Mouse (Mus musculus) kidney, postnatal 0 days (tissue): ENCODE measurements around the gene Ttc16. TPM values are rescaled to one million over a fixed set of nuclear protein-coding genes. Genes with fewer than 3 reads are reported as not detected.

ENCODE experiments used
- ATAC-seq: fragments of 200-750 bp; cut with Nextera tagmentation; replicated peaks from 2 replicates; pipeline ENCODE4 v1.8.0; 2017; ENCODE audit warnings: low read depth, moderate number of reproducible peaks, moderate TSS enrichment, moderate library complexity; ENCODE audit not compliant: low FRiP score
- DNase-seq: peaks from one replicate; pipeline ENCODE4 v3.0.0-alpha.2; 2016; ENCODE audit warnings: low spot score
- H3K27ac ChIP-seq: fragments of 300-500 bp; sonication (generic); 2 replicates; pipeline ENCODE4 v1.5.1; 2014; ENCODE audit warnings: mild to moderate bottlenecking
- H3K27me3 ChIP-seq: fragments of 300-500 bp; sonication (generic); 2 replicates; pipeline ENCODE4 v1.6.1; 2014; ENCODE audit warnings: low read length, mixed read lengths; ENCODE audit not compliant: insufficient read depth
- H3K36me3 ChIP-seq: fragments of 300-500 bp; sonication (generic); 2 replicates; pipeline ENCODE4 v1.6.1; 2014; ENCODE audit warnings: low read length, mixed read lengths; ENCODE audit not compliant: insufficient read depth
- H3K4me1 ChIP-seq: fragments of 300-500 bp; sonication (generic); replicated peaks from 2 replicates; pipeline ENCODE4 v1.6.1; 2014; ENCODE audit warnings: antibody characterized with exemption, low read length, mixed read lengths; ENCODE audit not compliant: insufficient read depth
- H3K4me2 ChIP-seq: fragments of 300-500 bp; sonication (generic); 2 replicates; pipeline ENCODE4 v1.6.1; 2014; ENCODE audit warnings: mild to moderate bottlenecking, low read length, moderate library complexity, mixed read lengths
- H3K4me3 ChIP-seq: fragments of 300-500 bp; sonication (generic); replicated peaks from 2 replicates; pipeline ENCODE4 v1.5.1; 2014; ENCODE audit warnings: low read depth, low read length
- H3K9ac ChIP-seq: fragments of 300-500 bp; sonication (generic); 2 replicates; pipeline ENCODE4 v1.6.1; 2014; ENCODE audit warnings: low read depth, low read length
- H3K9me3 ChIP-seq: fragments of 300-500 bp; sonication (generic); replicated peaks from 2 replicates; pipeline ENCODE4 v1.6.1; 2016; ENCODE audit warnings: low read length, inconsistent platforms, mixed read lengths
- CTCF ChIP-seq: IDR thresholded peaks from 2 replicates; pipeline ENCODE4 v1.5.1; 2016; ENCODE audit warnings: antibody characterized with exemption, low read depth, mild to moderate bottlenecking, moderate library complexity
- WGBS: fragments of 180-500 bp; shearing (Covaris S2); extraction: QIAGEN DNeasy Blood & Tissue Kit; methylation state at CpG from one replicate; pipeline ENCODE4 v1.1.7; 2014; 5-methylcytosine and 5-hydroxymethylcytosine counted together
- polyA plus RNA-seq: library from polyadenylated mRNA; unstranded; fragments of >200 nt; fragmentation: Nextera tagmentation; extraction: Ambion mirVana; gene quantifications from 2 replicates; pipeline ENCODE4 v1.2.1, GENCODE M21; 2015

Ttc16 gene
- polyA plus RNA-seq, 1 experiment from 2014 or later: 0.18 TPM

DNA sequence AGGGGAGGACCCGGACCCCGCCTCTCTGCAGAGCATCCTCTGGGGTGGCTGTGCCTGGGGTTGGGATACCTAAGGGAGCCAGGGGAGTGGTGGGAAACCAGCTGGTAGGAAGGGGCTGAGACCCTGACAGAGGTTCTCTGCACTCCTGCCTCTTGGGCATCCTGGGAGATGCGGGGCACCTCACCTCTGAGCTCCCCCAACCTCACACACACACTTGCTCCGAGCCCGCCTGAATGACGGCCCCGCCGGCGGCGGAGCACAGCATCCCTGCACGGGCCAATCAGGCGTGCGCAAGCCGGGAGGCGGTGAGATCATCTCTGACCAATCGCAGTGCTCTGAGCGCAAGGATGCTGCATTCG, 33.3 kb downstream of the Ttc16 start:
- Histone ChIP-seq H3K36me3 (peaks cover 7% of the 10 kb centered on the region; the same call in 1 of the 2 replicates), H3K27ac (no peak overlapping the region), H3K4me1 (peaks cover 13% of the 10 kb centered on the region; the same call in 1 of the 2 replicates), H3K27me3 (no peaks in the 10 kb centered on the region; the same call in 1 of the 2 replicates), H3K4me2 (peak overlapping the region; percentile 70; the same call in 1 of the 2 replicates), H3K9me3 (no peaks in the 10 kb centered on the region), H3K9ac (no peak overlapping the region), H3K4me3 (0 out of 2 replicates have a peak overlapping the region, but pooled peaks have one; percentile 28)
- DNase-seq (no peak), ATAC-seq (peak; percentile 38; the same call in 1 of the 2 replicates)
- 25% methylated on average over 18 of the region's 18 CpGs for WGBS
- no peak for TF ChIP-seq CTCF

- Histone ChIP-seq H3K4me1 (peaks cover 13% of the 10 kb centered on the region; the same call in 1 of the 2 replicates), H3K9ac (peak overlapping the region; percentile 9), H3K36me3 (peaks cover 7% of the 10 kb centered on the region; the same call in 1 of the 2 replicates), H3K27me3 (no peaks in the 10 kb centered on the region; the same call in 1 of the 2 replicates), H3K9me3 (no peaks in the 10 kb centered on the region), H3K4me3 (peak overlapping the region; percentile 28), H3K4me2 (peak overlapping the region; percentile 70), H3K27ac (no peak overlapping the region)
- DNase-seq (no peak), ATAC-seq (peak; percentile 38; the same call in 1 of the 2 replicates)
- 7% methylated on average over 40 of the region's 58 CpGs for WGBS
- no peak for TF ChIP-seq CTCF
Observed at GRCm38 (mm10) chr2:32741273-32742172, 33.9 kb downstream of the Ttc16 start.

DNA sequence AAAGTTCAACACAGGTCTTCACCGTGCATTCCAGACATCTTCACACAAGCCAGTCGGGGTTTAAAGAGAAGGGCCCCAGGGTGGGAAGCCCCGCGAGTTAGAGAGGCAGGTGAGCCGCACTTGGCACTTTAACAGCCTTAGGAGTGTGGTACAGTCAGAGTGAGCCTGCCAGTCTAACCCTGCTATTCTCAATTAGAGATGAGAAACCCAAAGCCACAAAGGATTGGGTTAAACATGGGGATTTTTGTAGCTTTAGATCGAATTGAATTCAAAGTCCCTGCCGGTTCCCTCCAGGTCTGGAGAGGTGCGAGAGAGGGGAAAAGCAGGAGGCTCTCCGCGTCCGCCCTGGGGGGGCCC, 34.5 kb downstream of the Ttc16 start, which contains the start of gene 6330409D20Rik:
6330409D20Rik (minus strand) TSS at position 101 of the 357 bp plus-strand sequence.
- no peaks in the 10 kb centered on the region; the same call in 1 of the 2 replicates for H3K27me3 ChIP-seq
- peaks cover 13% of the 10 kb centered on the region; the same call in 1 of the 2 replicates for H3K4me1 ChIP-seq
- WGBS: 17% methylated on average over 11 of the region's 11 CpGs
- no peak for ATAC-seq
- H3K4me2 ChIP-seq: peak within 1 kb of the TSS; percentile 70
- DNase-seq: no peak
- H3K27ac ChIP-seq: no peak within 1 kb of the TSS
- peak within 1 kb of the TSS; percentile 9 for H3K9ac ChIP-seq
- H3K9me3 ChIP-seq: no peaks in the 10 kb centered on the region
- peak within 1 kb of the TSS; percentile 28 for H3K4me3 ChIP-seq
- peaks cover 6% of the 10 kb centered on the region; the same call in 1 of the 2 replicates for H3K36me3 ChIP-seq
- TF ChIP-seq CTCF: no peak

DNA sequence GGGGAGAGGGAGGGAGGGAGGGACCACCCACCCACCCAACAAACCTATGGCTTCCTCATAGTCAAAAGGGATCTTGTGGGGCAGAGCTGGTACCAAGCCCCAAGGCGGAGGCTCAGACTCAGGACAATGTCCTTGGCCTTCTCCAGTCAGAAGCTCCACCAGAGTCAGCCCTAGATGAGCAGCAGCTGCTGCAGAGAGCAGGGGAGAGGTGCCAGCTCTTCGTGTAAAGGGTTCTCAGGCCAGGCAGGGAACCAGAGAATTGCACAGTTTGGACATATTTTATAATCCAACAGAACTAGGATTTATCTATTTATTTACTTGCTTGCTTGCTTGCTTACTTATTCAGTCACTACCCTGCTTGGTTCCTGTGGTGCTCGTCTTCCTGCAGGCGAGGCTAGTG, 36.1 kb downstream of the Ttc16 start:
- no peak for TF ChIP-seq CTCF
- no peak overlapping the region for H3K9ac ChIP-seq
- ATAC-seq (no peak), DNase-seq (no peak)
- 73% methylated on average over 4 of the region's 4 CpGs for WGBS
- H3K27ac ChIP-seq: no peak overlapping the region
- H3K4me3 ChIP-seq: no peak overlapping the region
- no peaks in the 10 kb centered on the region for H3K9me3 ChIP-seq
- peaks cover 17% of the 10 kb centered on the region for H3K4me1 ChIP-seq
- H3K4me2 ChIP-seq: no peak overlapping the region
- H3K27me3 ChIP-seq: no peaks in the 10 kb centered on the region; the same call in 1 of the 2 replicates
- no peaks in the 10 kb centered on the region for H3K36me3 ChIP-seq

GRCm38 (mm10) chr2:32737008-32737407, 38.4 kb downstream of the Ttc16 start:
- no peak overlapping the region for H3K4me2 ChIP-seq
- TF ChIP-seq CTCF: no peak
- no peak overlapping the region for H3K27ac ChIP-seq
- no peaks in the 10 kb centered on the region for H3K9me3 ChIP-seq
- DNase-seq (no peak), ATAC-seq (no peak)
- no peaks in the 10 kb centered on the region; the same call in 1 of the 2 replicates for H3K27me3 ChIP-seq
- no peaks in the 10 kb centered on the region for H3K36me3 ChIP-seq
- 60% methylated on average over 6 of the region's 6 CpGs for WGBS
- H3K4me1 ChIP-seq: peaks cover 19% of the 10 kb centered on the region
- H3K9ac ChIP-seq: no peak overlapping the region
- H3K4me3 ChIP-seq: no peak overlapping the region

GRCm38 (mm10) chr2:32736306-32736829, 39.1 kb downstream of the Ttc16 start:
- TF ChIP-seq CTCF: no peak
- Histone ChIP-seq H3K27me3 (no peaks in the 10 kb centered on the region), H3K4me3 (no peak overlapping the region), H3K9me3 (no peaks in the 10 kb centered on the region), H3K9ac (no peak overlapping the region), H3K4me2 (no peak overlapping the region), H3K36me3 (no peaks in the 10 kb centered on the region), H3K27ac (no peak overlapping the region), H3K4me1 (peaks cover 17% of the 10 kb centered on the region)
- ATAC-seq: no peak
- 54% methylated on average over 3 of the region's 3 CpGs for WGBS
- DNase-seq: no peak
